Mouse (Mus musculus) stomach, embryonic 14.5 days (tissue): ENCODE measurements around the gene Ccne1. TPM values are rescaled to one million over a fixed set of nuclear protein-coding genes. Genes with fewer than 3 reads are reported as not detected.
A peak's percentile ranks its signal among the peaks of the same experiment; 100 is the strongest.

ENCODE experiments used
- ATAC-seq: fragments of 200-750 bp; cut with Nextera tagmentation; 2 replicates; pipeline ENCODE4 v1.8.0; 2017; ENCODE audit warnings: low read depth, moderate TSS enrichment; ENCODE audit not compliant: insufficient number of reproducible peaks, insufficient read depth, low FRiP score
- H3K27ac ChIP-seq: fragments of 300-500 bp; sonication (generic); 2 replicates; pipeline ENCODE4 v1.5.1; 2014; ENCODE audit warnings: mild to moderate bottlenecking, low read length, moderate library complexity, mixed read lengths
- H3K27me3 ChIP-seq: fragments of 300-500 bp; sonication (generic); 2 replicates; pipeline ENCODE4 v1.6.1; 2014; ENCODE audit warnings: low read length, control low read depth, mixed read lengths; ENCODE audit not compliant: control insufficient read depth, insufficient read depth
- H3K36me3 ChIP-seq: fragments of 300-500 bp; sonication (generic); 2 replicates; pipeline ENCODE4 v1.6.1; 2014; ENCODE audit warnings: mild to moderate bottlenecking, control low read depth, low read length, moderate library complexity, mixed read lengths; ENCODE audit not compliant: control insufficient read depth, insufficient read depth
- H3K4me1 ChIP-seq: fragments of 300-500 bp; sonication (generic); 2 replicates; pipeline ENCODE4 v1.6.1; 2014; ENCODE audit warnings: low read length, control low read depth, mixed read lengths; ENCODE audit not compliant: control insufficient read depth, insufficient read depth
- H3K4me2 ChIP-seq: fragments of 300-500 bp; sonication (generic); replicated peaks from 2 replicates; pipeline ENCODE4 v1.6.1; 2014; ENCODE audit warnings: low read depth, low read length, control low read depth
- H3K4me3 ChIP-seq: fragments of 300-500 bp; sonication (generic); 2 replicates; pipeline ENCODE4 v1.5.1; 2014; ENCODE audit warnings: low read depth, low read length, control low read depth
- H3K9ac ChIP-seq: fragments of 300-500 bp; sonication (generic); replicated peaks from 2 replicates; pipeline ENCODE4 v1.6.1; 2014; ENCODE audit warnings: low read depth, mild to moderate bottlenecking, control low read depth, low read length, moderate library complexity, mixed read lengths
- H3K9me3 ChIP-seq: fragments of 300-500 bp; sonication (generic); 2 replicates; pipeline ENCODE4 v1.6.1; 2016; ENCODE audit warnings: low read depth, low read length, control low read depth; ENCODE audit not compliant: control insufficient read depth
- WGBS: fragments of 180-500 bp; shearing (Covaris S2); extraction: QIAGEN DNeasy Blood & Tissue Kit; methylation state at CpG from one replicate; pipeline ENCODE4 v1.1.7; 2014; 5-methylcytosine and 5-hydroxymethylcytosine counted together
- polyA plus RNA-seq: library from polyadenylated mRNA; unstranded; fragments of >200 nt; fragmentation: Nextera tagmentation; extraction: Ambion mirVana; gene quantifications from 2 replicates; pipeline ENCODE4 v1.2.1, GENCODE M21; 2014

Ccne1 gene
- polyA plus RNA-seq, 1 experiment from 2014 or later = 74.8 TPM

GRCm38 (mm10) chr7:38111996-38112395 lies 4.7 kb upstream of the Ccne1 start:
- ATAC-seq = peak; percentile 86
- Histone ChIP-seq H3K4me3 (no peak overlapping the region), H3K9me3 (no peaks in the 10 kb centered on the region), H3K4me1 (peaks cover 16% of the 10 kb centered on the region; the same call in 1 of the 2 replicates), H3K27me3 (no peaks in the 10 kb centered on the region), H3K36me3 (no peaks in the 10 kb centered on the region), H3K4me2 (no peak overlapping the region), H3K27ac (peak overlapping the region; percentile 81), H3K9ac (no peak overlapping the region)
- WGBS = 16% methylated on average over 3 of the region's 3 CpGs

- Histone ChIP-seq H3K4me3 (peak overlapping the region; percentile 92), H3K9ac (peak overlapping the region; percentile 50; the same call in 1 of the 2 replicates), H3K36me3 (no peaks in the 10 kb centered on the region), H3K4me2 (peak overlapping the region; percentile 83), H3K27ac (peak overlapping the region; percentile 55; the same call in 1 of the 2 replicates), H3K4me1 (peaks cover 25% of the 10 kb centered on the region; the same call in 1 of the 2 replicates), H3K9me3 (no peaks in the 10 kb centered on the region), H3K27me3 (no peaks in the 10 kb centered on the region)
- ATAC-seq = no peak
- 22% methylated on average over 10 of the region's 10 CpGs for WGBS
Measured at GRCm38 (mm10) chr7:38108260-38108632, 912 bp upstream of the Ccne1 start.

- H3K36me3 ChIP-seq = peaks cover 7% of the 10 kb centered on the region; the same call in 1 of the 2 replicates
- no peaks in the 10 kb centered on the region for H3K9me3 ChIP-seq
- no peaks in the 10 kb centered on the region for H3K27me3 ChIP-seq
- peaks cover 16% of the 10 kb centered on the region; the same call in 1 of the 2 replicates for H3K4me1 ChIP-seq
- under 1% methylated on average over 33 of the region's 47 CpGs for WGBS
- peak; percentile 23; the same call in 1 of the 2 replicates for ATAC-seq
- H3K4me2 ChIP-seq = peak overlapping the region; percentile 87
- peak overlapping the region; percentile 92 for H3K4me3 ChIP-seq
- peak overlapping the region; percentile 73 for H3K9ac ChIP-seq
- H3K27ac ChIP-seq = peak overlapping the region; percentile 66; the same call in 1 of the 2 replicates
Measured at GRCm38 (mm10) chr7:38106711-38107311, 523 bp downstream of the Ccne1 start.

- Histone ChIP-seq H3K4me3 (no peak overlapping the region), H3K27me3 (no peaks in the 10 kb centered on the region), H3K36me3 (peaks cover 14% of the 10 kb centered on the region), H3K9me3 (no peaks in the 10 kb centered on the region), H3K9ac (no peak overlapping the region), H3K27ac (no peak overlapping the region), H3K4me1 (peaks cover 16% of the 10 kb centered on the region; the same call in 1 of the 2 replicates), H3K4me2 (peak overlapping the region; percentile 87)
- 85% methylated on average over 3 of the region's 3 CpGs for WGBS
- ATAC-seq = no peak
Measured at GRCm38 (mm10) chr7:38105379-38105778, 2.0 kb downstream of the Ccne1 start.

GRCm38 (mm10) chr7:38104097-38104496 lies 3.2 kb downstream of the Ccne1 start:
- H3K4me1 ChIP-seq = peaks cover 16% of the 10 kb centered on the region; the same call in 1 of the 2 replicates
- H3K9ac ChIP-seq = no peak overlapping the region
- H3K9me3 ChIP-seq = no peaks in the 10 kb centered on the region
- no peaks in the 10 kb centered on the region for H3K27me3 ChIP-seq
- WGBS = 88% methylated on average over 5 of the region's 5 CpGs
- peaks cover 24% of the 10 kb centered on the region for H3K36me3 ChIP-seq
- H3K4me2 ChIP-seq = no peak overlapping the region
- no peak overlapping the region for H3K4me3 ChIP-seq
- ATAC-seq = no peak
- no peak overlapping the region for H3K27ac ChIP-seq

- H3K27ac ChIP-seq = no peak overlapping the region
- peaks cover 18% of the 10 kb centered on the region for H3K36me3 ChIP-seq
- ATAC-seq = no peak
- H3K9ac ChIP-seq = no peak overlapping the region
- H3K9me3 ChIP-seq = no peaks in the 10 kb centered on the region
- H3K4me1 ChIP-seq = no peaks in the 10 kb centered on the region
- H3K4me2 ChIP-seq = no peak overlapping the region
- 71% methylated on average over 6 of the region's 6 CpGs for WGBS
- no peaks in the 10 kb centered on the region for H3K27me3 ChIP-seq
- no peak overlapping the region for H3K4me3 ChIP-seq
Measured at GRCm38 (mm10) chr7:38094353-38094752, 13.0 kb downstream of the Ccne1 start.

GRCm38 (mm10) chr7:38093101-38093500 lies 14.2 kb downstream of the Ccne1 start:
- H3K9ac ChIP-seq = no peak overlapping the region
- no peak overlapping the region for H3K27ac ChIP-seq
- no peaks in the 10 kb centered on the region for H3K27me3 ChIP-seq
- 53% methylated on average over 2 of the region's 2 CpGs for WGBS
- H3K4me1 ChIP-seq = no peaks in the 10 kb centered on the region
- H3K9me3 ChIP-seq = no peaks in the 10 kb centered on the region
- no peak overlapping the region for H3K4me2 ChIP-seq
- no peak overlapping the region for H3K4me3 ChIP-seq
- ATAC-seq = no peak
- peaks cover 7% of the 10 kb centered on the region for H3K36me3 ChIP-seq

- peaks cover 14% of the 10 kb centered on the region; the same call in 1 of the 2 replicates for H3K4me1 ChIP-seq
- no peaks in the 10 kb centered on the region for H3K36me3 ChIP-seq
- ATAC-seq = no peak
- no peaks in the 10 kb centered on the region for H3K9me3 ChIP-seq
- WGBS = 66% methylated on average over 7 of the region's 7 CpGs
- H3K27ac ChIP-seq = no peak overlapping the region
- H3K27me3 ChIP-seq = no peaks in the 10 kb centered on the region
- H3K4me2 ChIP-seq = no peak overlapping the region
- H3K9ac ChIP-seq = no peak overlapping the region
- no peak overlapping the region for H3K4me3 ChIP-seq
Measured at GRCm38 (mm10) chr7:38089930-38090675, 17.2 kb downstream of the Ccne1 start.
